Mouse (Mus musculus) megakaryocyte, embryonic 14.5 days (primary cell): ENCODE data around the gene Rspry1.

Experiments
- FLI1 ChIP-seq: IDR thresholded peaks from 2 replicates; pipeline ENCODE4 v1.6.1; 2012; ENCODE audit warnings: low read length, inconsistent platforms, mixed read lengths
- GATA1 ChIP-seq: IDR thresholded peaks from 3 replicates; pipeline ENCODE4 v1.6.1; 2012; ENCODE audit warnings: mixed read lengths, low read length, inconsistent platforms, borderline replicate concordance

GRCm38 (mm10) chr8:94652951-94653350, 51.2 kb downstream of the Rspry1 start:
- TF ChIP-seq GATA1 (no peak), FLI1 (no peak)
